Mouse (Mus musculus) stomach, embryonic 15.5 days (tissue): ENCODE measurements around the gene Allc. TPM values are rescaled to one million over a fixed set of nuclear protein-coding genes. Genes with fewer than 3 reads are reported as not detected.
A peak's percentile ranks its signal among the peaks of the same experiment; 100 is the strongest.

Experiments
- ATAC-seq: fragments of 200-750 bp; cut with Nextera tagmentation; 2 replicates; pipeline ENCODE4 v1.8.0; 2017; ENCODE audit warnings: low read depth, moderate number of reproducible peaks, moderate TSS enrichment; ENCODE audit not compliant: insufficient read depth, low FRiP score
- H3K27ac ChIP-seq: fragments of 300-500 bp; sonication (generic); 2 replicates; pipeline ENCODE4 v1.5.1; 2015; ENCODE audit warnings: mild to moderate bottlenecking, inconsistent platforms
- H3K27me3 ChIP-seq: fragments of 300-500 bp; sonication (generic); replicated peaks from 2 replicates; pipeline ENCODE4 v1.6.1; 2015; ENCODE audit warnings: inconsistent platforms
- H3K36me3 ChIP-seq: fragments of 300-500 bp; sonication (generic); 2 replicates; pipeline ENCODE4 v1.6.1; 2015; ENCODE audit warnings: inconsistent platforms
- H3K4me1 ChIP-seq: fragments of 300-500 bp; sonication (generic); 2 replicates; pipeline ENCODE4 v1.6.1; 2015; ENCODE audit warnings: inconsistent platforms
- H3K4me2 ChIP-seq: fragments of 300-500 bp; sonication (generic); 2 replicates; pipeline ENCODE4 v1.6.1; 2015; ENCODE audit warnings: mild to moderate bottlenecking, inconsistent platforms
- H3K4me3 ChIP-seq: fragments of 300-500 bp; sonication (generic); replicated peaks from 2 replicates; pipeline ENCODE4 v1.5.1; 2015; ENCODE audit warnings: inconsistent platforms
- H3K9ac ChIP-seq: fragments of 300-500 bp; sonication (generic); 2 replicates; pipeline ENCODE4 v1.6.1; 2015; ENCODE audit warnings: inconsistent platforms
- H3K9me3 ChIP-seq: fragments of 300-500 bp; sonication (generic); 2 replicates; pipeline ENCODE4 v1.6.1; 2016; ENCODE audit warnings: inconsistent platforms
- WGBS: fragments of 180-500 bp; shearing (Covaris S2); methylation state at CpG from one replicate; pipeline ENCODE4 v1.1.7; 2015; 5-methylcytosine and 5-hydroxymethylcytosine counted together
- polyA plus RNA-seq: library from polyadenylated mRNA; unstranded; fragments of >200 nt; fragmentation: Nextera tagmentation; extraction: Ambion mirVana; gene quantifications from 2 replicates; pipeline ENCODE4 v1.2.1, GENCODE M21; 2015

The Allc gene
- polyA plus RNA-seq, 1 experiment from 2014 or later, result not detected

GRCm38 (mm10) chr12:28607546-28608305 lies 25.4 kb upstream of the Allc start:
- Histone ChIP-seq H3K4me2 (no peak overlapping the region), H3K27me3 (no peaks in the 10 kb centered on the region), H3K4me3 (no peak overlapping the region), H3K36me3 (no peaks in the 10 kb centered on the region), H3K9me3 (no peaks in the 10 kb centered on the region), H3K4me1 (no peaks in the 10 kb centered on the region), H3K27ac (no peak overlapping the region), H3K9ac (no peak overlapping the region)
- no peak for ATAC-seq
- WGBS, result 64% methylated on average over 17 of the region's 17 CpGs

- no peaks in the 10 kb centered on the region for H3K36me3 ChIP-seq
- H3K4me2 ChIP-seq, result no peak overlapping the region
- H3K27ac ChIP-seq, result no peak overlapping the region
- H3K27me3 ChIP-seq, result no peaks in the 10 kb centered on the region
- 67% methylated on average over 1 of the region's 1 CpGs for WGBS
- no peaks in the 10 kb centered on the region for H3K9me3 ChIP-seq
- no peak overlapping the region for H3K4me3 ChIP-seq
- H3K9ac ChIP-seq, result no peak overlapping the region
- ATAC-seq, result no peak
- H3K4me1 ChIP-seq, result no peaks in the 10 kb centered on the region
These were observed 21.2 kb upstream of the Allc start for GRCm38 (mm10) chr12:28603494-28603893.

GRCm38 (mm10) chr12:28602259-28602658 lies 19.9 kb upstream of the Allc start:
- 25% methylated on average over 4 of the region's 4 CpGs for WGBS
- no peak overlapping the region for H3K4me3 ChIP-seq

DNA sequence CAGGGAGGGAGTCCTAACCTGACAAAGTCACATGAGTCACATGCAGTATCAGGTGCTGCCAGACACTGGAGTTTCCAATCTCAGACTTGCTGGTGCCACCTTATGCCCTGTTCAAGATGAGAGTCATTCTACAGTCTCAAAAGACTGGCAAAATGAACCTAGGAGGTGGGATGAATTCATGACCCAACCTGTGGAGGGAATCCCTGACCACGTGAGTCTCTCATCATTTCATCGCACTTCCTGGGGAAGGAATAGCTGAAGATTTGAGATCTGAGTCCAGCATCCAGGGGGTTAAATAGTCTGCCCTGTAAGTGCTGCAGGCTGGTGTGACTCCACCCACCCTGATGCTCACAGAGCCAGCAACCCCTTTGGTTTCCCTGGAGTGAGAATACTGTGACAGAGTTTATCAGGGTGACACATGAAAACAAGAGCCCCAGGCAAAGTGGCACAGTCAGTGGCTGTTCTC lies 16.2 kb upstream of the Allc start:
- ATAC-seq, result no peak
- Histone ChIP-seq H3K4me1 (no peaks in the 10 kb centered on the region), H3K36me3 (no peaks in the 10 kb centered on the region), H3K27ac (no peak overlapping the region), H3K4me2 (no peak overlapping the region), H3K4me3 (no peak overlapping the region), H3K9me3 (no peaks in the 10 kb centered on the region), H3K27me3 (no peaks in the 10 kb centered on the region), H3K9ac (no peak overlapping the region)
- WGBS, result 54% methylated on average over 2 of the region's 2 CpGs

More at GRCm38 (mm10) chr12:28602259-28602658, 19.9 kb upstream of the Allc start:
- H3K4me2 ChIP-seq, result no peak overlapping the region
- H3K9ac ChIP-seq, result no peak overlapping the region
- H3K9me3 ChIP-seq, result no peaks in the 10 kb centered on the region
- no peak overlapping the region for H3K27ac ChIP-seq
- H3K36me3 ChIP-seq, result no peaks in the 10 kb centered on the region
- H3K27me3 ChIP-seq, result no peaks in the 10 kb centered on the region
- no peak for ATAC-seq
- H3K4me1 ChIP-seq, result no peaks in the 10 kb centered on the region

DNA sequence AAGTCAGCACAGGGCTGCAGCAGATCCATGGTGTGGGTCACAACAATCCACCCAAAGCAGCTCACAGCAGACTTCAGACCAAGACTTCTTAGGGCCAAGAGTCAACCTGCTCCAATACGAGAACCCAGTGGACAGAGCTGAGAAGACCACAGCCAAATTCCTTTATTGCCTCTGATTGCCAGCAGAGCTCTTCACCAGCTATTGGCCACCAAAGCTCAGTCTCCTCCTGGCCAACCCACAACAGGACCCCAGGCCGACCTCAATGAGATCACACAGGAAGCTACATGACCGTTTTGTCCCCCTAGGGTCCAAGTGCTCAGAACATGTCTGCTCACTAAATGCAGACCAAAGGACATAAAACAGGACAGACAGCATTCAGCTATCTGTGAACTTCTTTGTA lies 15.8 kb upstream of the Allc start:
- no peaks in the 10 kb centered on the region for H3K36me3 ChIP-seq
- no peak overlapping the region for H3K9ac ChIP-seq
- no peak for ATAC-seq
- WGBS, result 53% methylated on average over 3 of the region's 3 CpGs
- no peak overlapping the region for H3K4me2 ChIP-seq
- no peaks in the 10 kb centered on the region for H3K27me3 ChIP-seq
- H3K9me3 ChIP-seq, result no peaks in the 10 kb centered on the region
- H3K4me3 ChIP-seq, result no peak overlapping the region
- no peaks in the 10 kb centered on the region for H3K4me1 ChIP-seq
- no peak overlapping the region for H3K27ac ChIP-seq

DNA sequence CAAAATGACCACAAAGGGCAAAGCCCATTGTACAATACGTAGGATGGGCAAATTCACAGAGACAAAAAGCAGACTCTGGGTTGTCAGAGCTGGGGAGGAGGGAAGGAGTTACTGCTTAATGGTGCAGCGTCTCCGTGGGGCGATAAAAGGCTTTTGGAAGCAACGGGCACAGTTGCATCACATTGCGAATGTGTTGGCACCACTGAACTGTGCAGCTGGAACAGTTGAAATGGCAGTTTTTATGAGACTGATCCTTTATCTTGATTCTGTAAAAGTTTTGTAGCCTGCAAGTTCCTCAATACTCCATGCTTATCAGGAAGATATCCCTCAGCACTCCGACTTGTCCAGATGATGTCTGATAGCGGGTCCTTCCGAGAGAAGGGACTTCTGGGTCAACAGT lies 15.4 kb upstream of the Allc start:
- no peaks in the 10 kb centered on the region for H3K36me3 ChIP-seq
- no peak for ATAC-seq
- 79% methylated on average over 9 of the region's 9 CpGs for WGBS

GRCm38 (mm10) chr12:28596851-28597250 lies 14.5 kb upstream of the Allc start:
- Histone ChIP-seq H3K9ac (no peak overlapping the region), H3K27me3 (no peaks in the 10 kb centered on the region), H3K36me3 (no peaks in the 10 kb centered on the region), H3K9me3 (no peaks in the 10 kb centered on the region), H3K4me3 (no peak overlapping the region), H3K27ac (no peak overlapping the region), H3K4me2 (no peak overlapping the region), H3K4me1 (no peaks in the 10 kb centered on the region)
- no peak for ATAC-seq

More for the DNA sequence above, 15.4 kb upstream of the Allc start:
- no peak overlapping the region for H3K4me2 ChIP-seq
- no peak overlapping the region for H3K9ac ChIP-seq
- no peaks in the 10 kb centered on the region for H3K9me3 ChIP-seq
- H3K27me3 ChIP-seq, result no peaks in the 10 kb centered on the region
- H3K4me3 ChIP-seq, result no peak overlapping the region
- H3K27ac ChIP-seq, result no peak overlapping the region
- no peaks in the 10 kb centered on the region for H3K4me1 ChIP-seq

DNA sequence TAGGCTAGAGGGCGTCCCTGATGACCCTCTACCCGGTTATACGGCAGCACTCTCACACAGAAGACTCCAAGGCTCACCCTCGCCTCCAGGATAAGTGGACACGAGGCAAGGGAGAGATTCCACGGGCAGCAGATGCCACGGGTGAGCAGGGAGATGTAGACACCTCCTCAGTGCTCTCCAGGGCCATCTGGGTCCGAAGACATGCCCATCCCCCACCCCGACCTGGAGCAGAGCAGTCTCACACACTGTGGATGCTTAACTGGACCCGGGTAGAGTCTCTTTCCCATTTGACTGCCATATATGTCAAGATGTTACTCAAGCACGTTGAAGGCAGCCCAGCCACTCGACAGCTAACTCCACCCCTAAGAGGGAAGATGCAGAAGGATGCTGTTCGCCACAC lies 8.1 kb upstream of the Allc start:
- H3K9ac ChIP-seq, result no peak overlapping the region
- no peak overlapping the region for H3K4me3 ChIP-seq
- H3K27me3 ChIP-seq, result no peaks in the 10 kb centered on the region
- no peak for ATAC-seq
- no peak overlapping the region for H3K4me2 ChIP-seq
- no peaks in the 10 kb centered on the region for H3K9me3 ChIP-seq
- no peaks in the 10 kb centered on the region for H3K36me3 ChIP-seq
- H3K27ac ChIP-seq, result no peak overlapping the region
- 0 out of 2 replicates have a peak, but pooled peaks cover 3% of the 10 kb centered on the region for H3K4me1 ChIP-seq
- 46% methylated on average over 13 of the region's 13 CpGs for WGBS

GRCm38 (mm10) chr12:28589090-28589868 lies 7.0 kb upstream of the Allc start:
- Histone ChIP-seq H3K9ac (no peak overlapping the region), H3K4me3 (peak overlapping the region; percentile 42), H3K27ac (no peak overlapping the region), H3K4me1 (0 out of 2 replicates have a peak, but pooled peaks cover 3% of the 10 kb centered on the region), H3K27me3 (no peaks in the 10 kb centered on the region), H3K36me3 (no peaks in the 10 kb centered on the region), H3K4me2 (peak overlapping the region; percentile 74), H3K9me3 (no peaks in the 10 kb centered on the region)
- peak; percentile 81 for ATAC-seq
- 9% methylated on average over 24 of the region's 24 CpGs for WGBS

DNA sequence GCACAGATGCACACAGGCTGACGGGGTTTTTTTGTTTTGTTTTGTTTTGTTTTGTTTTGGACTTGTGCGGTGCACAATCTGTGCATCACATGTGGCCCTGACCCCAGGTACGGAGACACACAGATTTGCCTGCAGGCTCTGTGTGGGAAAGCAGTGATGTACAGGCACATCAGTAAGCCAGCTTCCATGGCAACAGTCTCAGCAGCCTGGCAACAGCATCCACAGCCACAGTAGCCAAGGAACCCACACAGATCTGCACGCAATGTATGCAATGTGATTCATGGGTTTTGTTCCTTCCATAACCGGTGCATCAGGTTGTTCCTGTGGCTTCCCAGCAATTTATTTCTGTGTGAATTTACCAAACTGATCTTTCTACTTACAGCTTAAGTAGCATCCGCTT lies 5.6 kb upstream of the Allc start:
- ATAC-seq, result no peak
- H3K36me3 ChIP-seq, result no peaks in the 10 kb centered on the region
- 78% methylated on average over 6 of the region's 6 CpGs for WGBS

DNA sequence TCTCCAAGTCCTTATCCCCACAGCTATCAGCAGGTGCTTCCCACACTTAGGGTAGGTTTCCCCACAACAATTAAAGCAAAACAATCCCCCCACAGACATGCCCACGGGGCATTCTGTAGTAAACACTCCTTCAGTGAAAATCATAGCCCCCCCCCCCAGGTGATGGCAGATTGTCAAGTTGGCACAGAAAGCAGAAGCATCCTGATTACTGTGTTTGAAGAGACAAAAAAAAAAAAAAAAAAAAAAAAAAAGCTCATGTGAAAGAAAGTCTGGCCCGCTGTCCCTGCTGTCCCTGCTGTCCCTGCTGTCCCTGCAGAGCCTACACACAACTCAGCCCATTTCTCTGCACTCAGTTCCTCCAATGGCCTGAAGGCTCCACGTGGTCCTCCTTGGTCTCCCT lies 1.7 kb upstream of the Allc start:
- no peak overlapping the region for H3K4me3 ChIP-seq
- H3K4me2 ChIP-seq, result no peak overlapping the region
- no peaks in the 10 kb centered on the region for H3K27me3 ChIP-seq
- no peaks in the 10 kb centered on the region for H3K36me3 ChIP-seq
- no peaks in the 10 kb centered on the region for H3K9me3 ChIP-seq
- no peak overlapping the region for H3K9ac ChIP-seq
- 0 out of 2 replicates have a peak, but pooled peaks cover under 1% of the 10 kb centered on the region for H3K4me1 ChIP-seq
- WGBS, result 59% methylated on average over 3 of the region's 3 CpGs
- ATAC-seq, result no peak
- no peak overlapping the region for H3K27ac ChIP-seq

More for the DNA sequence above, 5.6 kb upstream of the Allc start:
- Histone ChIP-seq H3K9ac (no peak overlapping the region), H3K27ac (no peak overlapping the region), H3K9me3 (no peaks in the 10 kb centered on the region), H3K4me2 (no peak overlapping the region), H3K4me1 (0 out of 2 replicates have a peak, but pooled peaks cover 3% of the 10 kb centered on the region), H3K27me3 (no peaks in the 10 kb centered on the region), H3K4me3 (no peak overlapping the region)

GRCm38 (mm10) chr12:28579132-28579531 lies 3.2 kb downstream of the Allc start:
- H3K4me3 ChIP-seq, result no peak overlapping the region
- no peak overlapping the region for H3K9ac ChIP-seq
- H3K9me3 ChIP-seq, result no peaks in the 10 kb centered on the region
- WGBS, result 34% methylated on average over 4 of the region's 4 CpGs
- H3K36me3 ChIP-seq, result no peaks in the 10 kb centered on the region
- H3K4me1 ChIP-seq, result no peaks in the 10 kb centered on the region
- no peak for ATAC-seq
- H3K27me3 ChIP-seq, result no peaks in the 10 kb centered on the region
- H3K4me2 ChIP-seq, result no peak overlapping the region
- H3K27ac ChIP-seq, result no peak overlapping the region
